Mouse (Mus musculus) layer of hippocampus, postnatal 14 days (tissue): ENCODE measurements around the gene Drap1. TPM values are rescaled to one million over a fixed set of nuclear protein-coding genes. Genes with fewer than 3 reads are reported as not detected.

Source experiments
- DNase-seq, 2 experiments: peaks; one replicate each; pipeline ENCODE4 v3.0.0; 2021 to 2022; ENCODE audit warnings: low spot score in 2 of 2, mixed read lengths in 1 of 2
- total RNA-seq, 2 experiments: library from RNA; stranded (reverse); gene quantifications; 2 replicates each; pipeline ENCODE4 v1.2.3; 2021

Gene Drap1
- total RNA-seq, 2 experiments from 2014 or later, result 269 to 270 TPM

- no peak for DNase-seq
Observed at GRCm38 (mm10) chr19:5451766-5452165, 27.0 kb upstream of the Drap1 start.

- no peak for DNase-seq
Observed at GRCm38 (mm10) chr19:5449673-5450072, 24.9 kb upstream of the Drap1 start.

GRCm38 (mm10) chr19:5448354-5449150 is 23.8 kb upstream of the Drap1 start:
- DNase-seq, result no peak

GRCm38 (mm10) chr19:5447515-5448353 is 23.0 kb upstream of the Drap1 start, which contains the start of gene Fosl1:
Gene Fosl1 (plus strand): TSS chr19:5447547.
- peak in 1 of 2 experiments; percentile 53 for DNase-seq

- DNase-seq, result no peak
Observed at GRCm38 (mm10) chr19:5445747-5446146, 21.0 kb upstream of the Drap1 start.

GRCm38 (mm10) chr19:5444954-5445353 is 20.2 kb upstream of the Drap1 start:
- no peak for DNase-seq

- no peak for DNase-seq
Observed at GRCm38 (mm10) chr19:5444371-5444908, 19.7 kb upstream of the Drap1 start.

- DNase-seq, result no peak
Observed at GRCm38 (mm10) chr19:5433951-5434350, 9.2 kb upstream of the Drap1 start.

GRCm38 (mm10) chr19:5432992-5433852 is 8.4 kb upstream of the Drap1 start:
- DNase-seq, result no peak

- DNase-seq, result no peak
Observed at GRCm38 (mm10) chr19:5431911-5432464, 7.2 kb upstream of the Drap1 start.

- no peak for DNase-seq
Observed at GRCm38 (mm10) chr19:5430408-5430807, 5.6 kb upstream of the Drap1 start.

GRCm38 (mm10) chr19:5429806-5430205 is 5.0 kb upstream of the Drap1 start:
- DNase-seq, result no peak

- DNase-seq, result no peak
Observed at GRCm38 (mm10) chr19:5429219-5429618, 4.4 kb upstream of the Drap1 start.

GRCm38 (mm10) chr19:5428083-5428482 is 3.3 kb upstream of the Drap1 start:
- DNase-seq, result no peak

- DNase-seq, result no peak
Observed at GRCm38 (mm10) chr19:5426640-5427290, 2.0 kb upstream of the Drap1 start.

- DNase-seq, result no peak
Observed at GRCm38 (mm10) chr19:5425906-5426565, 1.3 kb upstream of the Drap1 start.

- peak; percentile 63 to 69 for DNase-seq
Observed at GRCm38 (mm10) chr19:5424092-5424781, 542 bp downstream of the Drap1 start.

GRCm38 (mm10) chr19:5423561-5423960 is 1.2 kb downstream of the Drap1 start:
- DNase-seq, result no peak

- no peak for DNase-seq
Observed at GRCm38 (mm10) chr19:5422895-5423443, 1.8 kb downstream of the Drap1 start.
